Mouse (Mus musculus): ENCODE data around the gene Mttp. TPM values are rescaled to one million over a fixed set of nuclear protein-coding genes. Genes with fewer than 3 reads are reported as not detected.
A peak's percentile ranks its signal among the peaks of the same experiment; 100 is the strongest.
"Not testable (repeated sequence)": the region's sequence is repeated elsewhere in the genome, so short reads cannot be mapped to it uniquely, and the experiment has no call there.

The Mttp gene
- polyA plus RNA-seq, 1 experiment from 2014 or later = 8.3 TPM

DNA sequence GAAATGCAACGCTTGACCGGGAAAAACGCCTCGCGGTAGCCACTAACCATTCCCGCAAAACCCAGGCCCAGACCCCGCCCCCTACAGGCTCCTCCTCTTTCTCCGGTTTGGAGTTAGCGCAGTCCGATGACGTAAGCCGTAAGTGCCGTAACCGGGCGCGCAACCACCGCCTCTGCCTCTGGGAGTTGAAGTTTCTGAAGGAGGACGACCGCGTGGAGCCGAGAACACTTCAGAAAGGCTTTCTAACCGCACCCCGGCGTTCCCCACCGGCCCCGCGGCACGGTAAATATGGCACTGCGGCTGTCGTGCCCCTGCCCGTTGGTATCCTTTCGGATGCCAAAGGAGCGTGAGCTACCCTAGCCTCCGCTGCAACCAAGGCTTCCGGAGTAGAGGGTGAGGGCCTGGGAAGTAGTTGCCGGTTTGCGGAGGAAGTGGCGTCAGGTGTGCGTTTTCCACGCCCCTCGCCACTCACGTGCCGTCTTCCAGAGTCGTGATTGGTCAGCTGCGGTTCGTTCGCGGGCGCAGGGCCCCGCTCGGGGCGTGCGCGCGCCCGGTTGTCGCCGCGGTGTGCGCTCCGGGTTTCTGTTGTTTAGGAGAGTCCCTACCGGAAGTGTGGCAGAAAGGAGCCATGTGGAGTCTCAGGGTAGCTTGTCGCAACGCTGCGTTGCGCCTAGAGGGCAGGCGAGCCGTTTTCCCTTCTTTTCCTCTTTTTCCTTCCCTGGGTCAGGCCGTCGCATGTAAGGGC lies 1.3 kb downstream of the Mttp start, which contains the start of gene Trmt10a:
Gene Trmt10a, plus strand, starts transcription at position 134 of the 745 bp plus-strand sequence.
- ATAC-seq (replicated peaks; ENCODE audit: insufficient number of reproducible peaks, low FRiP score, low TSS enrichment, low read depth) = peak; percentile 98
- H3K36me3 ChIP-seq (replicated peaks; ENCODE audit: control insufficient read depth, insufficient read depth, low read depth, low read length) = no peaks in the 10 kb centered on the region
- H3K4me2 ChIP-seq (ENCODE audit: low read depth, low read length) = peak within 1 kb of the TSS; percentile 66
- peak; percentile 98 for DNase-seq (ENCODE audit: low spot score)
- H3K4me1 ChIP-seq (ENCODE audit: control insufficient read depth, insufficient read depth, low read length) = no peaks in the 10 kb centered on the region
- H3K27me3 ChIP-seq (ENCODE audit: control insufficient read depth, insufficient read depth, low read length) = no peaks in the 10 kb centered on the region
- no peaks in the 10 kb centered on the region for H3K9me3 ChIP-seq (replicated peaks; ENCODE audit: control insufficient read depth, low read length)
- under 1% methylated on average over 70 of the region's 70 CpGs for WGBS
- H3K4me3 ChIP-seq (ENCODE audit: low read depth, low read length) = peak within 1 kb of the TSS; percentile 65
- H3K9ac ChIP-seq (replicated peaks; ENCODE audit: low read length) = peak within 1 kb of the TSS; percentile 88
- H3K27ac ChIP-seq (replicated peaks; ENCODE audit: low read depth, low read length) = peak within 1 kb of the TSS; percentile 97

DNA sequence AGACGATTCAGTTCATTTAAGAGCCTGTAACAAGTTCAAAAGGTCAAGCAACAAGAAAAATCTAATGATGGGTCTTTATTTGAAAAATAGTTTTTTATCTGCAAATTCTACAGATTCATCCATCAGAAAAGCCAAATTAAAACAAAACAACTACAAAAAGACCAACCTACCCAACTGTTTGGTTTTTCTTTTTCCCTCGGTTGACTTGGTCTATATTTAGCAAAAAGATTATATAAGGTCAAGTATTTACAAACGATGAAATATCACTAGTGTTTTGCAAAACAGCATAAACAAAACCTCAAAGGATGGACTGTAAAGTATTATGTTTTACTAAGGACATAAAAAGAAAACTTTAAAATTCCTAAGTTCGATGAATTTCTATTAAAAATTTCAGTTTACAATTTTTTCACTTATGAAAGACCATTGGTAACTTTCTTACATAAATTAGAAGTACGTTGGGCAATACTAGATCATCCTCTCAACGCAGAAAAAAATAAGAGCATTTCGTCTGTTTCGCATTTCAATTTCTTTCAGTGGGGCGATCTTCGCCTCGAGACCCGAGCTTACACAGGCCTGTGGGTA lies 1.9 kb downstream of the Mttp start:
- Histone ChIP-seq H3K4me3 (ENCODE audit: low read depth, low read length) (peak overlapping the region; percentile 65), H3K27me3 (ENCODE audit: control insufficient read depth, insufficient read depth, low read length) (no peaks in the 10 kb centered on the region), H3K4me1 (ENCODE audit: control insufficient read depth, insufficient read depth, low read length) (no peaks in the 10 kb centered on the region), H3K27ac (replicated peaks; ENCODE audit: low read depth, low read length) (peak overlapping the region; percentile 97; the same call in 1 of the 2 replicates), H3K4me2 (ENCODE audit: low read depth, low read length) (peak overlapping the region; percentile 11; the same call in 1 of the 2 replicates), H3K9ac (replicated peaks; ENCODE audit: low read length) (peak overlapping the region; percentile 88), H3K36me3 (replicated peaks; ENCODE audit: control insufficient read depth, insufficient read depth, low read depth, low read length) (no peaks in the 10 kb centered on the region), H3K9me3 (replicated peaks; ENCODE audit: control insufficient read depth, low read length) (no peaks in the 10 kb centered on the region)
- DNase-seq (ENCODE audit: low spot score) = no peak
- no peak for ATAC-seq (replicated peaks; ENCODE audit: insufficient number of reproducible peaks, low FRiP score, low TSS enrichment, low read depth)
- WGBS = 6% methylated on average over 12 of the region's 12 CpGs

GRCm38 (mm10) chr3:138142052-138142732 lies 2.6 kb downstream of the Mttp start:
- no peak for ATAC-seq (replicated peaks; ENCODE audit: insufficient number of reproducible peaks, low FRiP score, low TSS enrichment, low read depth)
- no peaks in the 10 kb centered on the region for H3K27me3 ChIP-seq (ENCODE audit: control insufficient read depth, insufficient read depth, low read length)
- H3K36me3 ChIP-seq (replicated peaks; ENCODE audit: control insufficient read depth, insufficient read depth, low read depth, low read length) = no peaks in the 10 kb centered on the region
- peak; percentile 40 for DNase-seq (ENCODE audit: low spot score)
- H3K9me3 ChIP-seq (replicated peaks; ENCODE audit: control insufficient read depth, low read length) = no peaks in the 10 kb centered on the region
- no peak overlapping the region; the same call in 1 of the 2 replicates for H3K4me3 ChIP-seq (ENCODE audit: low read depth, low read length)
- H3K4me2 ChIP-seq (ENCODE audit: low read depth, low read length) = peak overlapping the region; percentile 13
- WGBS = 44% methylated on average over 4 of the region's 4 CpGs
- no peak overlapping the region for H3K27ac ChIP-seq (replicated peaks; ENCODE audit: low read depth, low read length)
- no peak overlapping the region for H3K9ac ChIP-seq (replicated peaks; ENCODE audit: low read length)
- H3K4me1 ChIP-seq (ENCODE audit: control insufficient read depth, insufficient read depth, low read length) = no peaks in the 10 kb centered on the region

DNA sequence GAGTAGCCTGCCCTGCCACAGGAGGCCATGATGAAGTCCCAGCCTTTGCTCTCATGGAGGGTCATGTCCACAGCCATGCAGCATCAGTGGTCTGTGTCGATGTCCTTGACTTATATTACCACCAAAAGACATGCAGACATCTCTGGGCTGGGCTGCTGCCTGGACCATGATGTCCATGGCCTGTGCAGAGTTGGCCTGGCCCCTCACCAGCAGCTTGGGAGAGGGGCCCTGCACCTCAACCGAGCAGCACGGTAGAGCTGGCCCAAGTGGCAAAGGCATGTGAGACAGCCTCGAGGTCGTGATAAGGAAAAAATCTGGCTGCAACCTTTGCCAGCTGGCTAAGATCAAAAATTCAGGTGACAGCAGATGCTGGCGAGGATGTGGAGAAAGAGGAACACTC lies 5.1 kb downstream of the Mttp start:
- Histone ChIP-seq H3K4me3 (ENCODE audit: low read depth, low read length) (no peak overlapping the region), H3K4me2 (ENCODE audit: low read depth, low read length) (no peak overlapping the region), H3K9ac (replicated peaks; ENCODE audit: low read length) (no peak overlapping the region), H3K27me3 (ENCODE audit: control insufficient read depth, insufficient read depth, low read length) (no peaks in the 10 kb centered on the region), H3K9me3 (replicated peaks; ENCODE audit: control insufficient read depth, low read length) (no peaks in the 10 kb centered on the region), H3K27ac (replicated peaks; ENCODE audit: low read depth, low read length) (no peak overlapping the region), H3K36me3 (replicated peaks; ENCODE audit: control insufficient read depth, insufficient read depth, low read depth, low read length) (no peaks in the 10 kb centered on the region), H3K4me1 (ENCODE audit: control insufficient read depth, insufficient read depth, low read length) (no peaks in the 10 kb centered on the region)
- WGBS = 94% methylated on average over 6 of the region's 6 CpGs
- DNase-seq (ENCODE audit: low spot score) (no peak), ATAC-seq (replicated peaks; ENCODE audit: insufficient number of reproducible peaks, low FRiP score, low TSS enrichment, low read depth) (no peak)

GRCm38 (mm10) chr3:138138146-138138545 lies 6.6 kb downstream of the Mttp start:
- H3K36me3 ChIP-seq (replicated peaks; ENCODE audit: control insufficient read depth, insufficient read depth, low read depth, low read length); H3K27ac ChIP-seq (replicated peaks; ENCODE audit: low read depth, low read length); H3K4me2 ChIP-seq (ENCODE audit: low read depth, low read length); H3K4me1 ChIP-seq (ENCODE audit: control insufficient read depth, insufficient read depth, low read length); H3K27me3 ChIP-seq (ENCODE audit: control insufficient read depth, insufficient read depth, low read length); H3K4me3 ChIP-seq (ENCODE audit: low read depth, low read length); H3K9me3 ChIP-seq (replicated peaks; ENCODE audit: control insufficient read depth, low read length); ATAC-seq (replicated peaks; ENCODE audit: insufficient number of reproducible peaks, low FRiP score, low TSS enrichment, low read depth); DNase-seq (ENCODE audit: low spot score); H3K9ac ChIP-seq (replicated peaks; ENCODE audit: low read length): not testable (repeated sequence)
- 95% methylated on average over 13 of the region's 13 CpGs for WGBS

DNA sequence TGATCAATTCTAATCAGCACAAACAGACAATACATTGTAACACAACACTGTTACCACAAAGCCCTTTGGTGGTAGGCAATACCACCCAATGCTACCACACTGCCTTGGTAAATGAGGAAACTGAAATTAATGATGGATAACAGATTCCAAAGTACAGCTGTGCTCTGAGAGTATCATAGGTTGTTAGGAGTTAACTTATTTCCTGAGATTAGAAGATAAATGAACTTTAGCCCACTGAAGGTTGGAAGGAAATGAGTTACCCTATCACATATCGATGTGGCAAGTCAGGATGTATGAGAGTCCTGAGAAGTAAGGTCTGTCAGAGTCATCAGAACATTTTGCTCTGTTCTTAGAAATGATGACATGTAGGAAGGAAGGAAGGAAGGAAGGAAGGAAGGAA lies 10.2 kb downstream of the Mttp start:
- DNase-seq (ENCODE audit: low spot score) = no peak
- no peak overlapping the region for H3K4me3 ChIP-seq (ENCODE audit: low read depth, low read length)
- H3K27me3 ChIP-seq (ENCODE audit: control insufficient read depth, insufficient read depth, low read length) = no peaks in the 10 kb centered on the region
- H3K9ac ChIP-seq (replicated peaks; ENCODE audit: low read length) = no peak overlapping the region
- no peaks in the 10 kb centered on the region for H3K36me3 ChIP-seq (replicated peaks; ENCODE audit: control insufficient read depth, insufficient read depth, low read depth, low read length)
- H3K4me1 ChIP-seq (ENCODE audit: control insufficient read depth, insufficient read depth, low read length) = no peaks in the 10 kb centered on the region
- ATAC-seq (replicated peaks; ENCODE audit: insufficient number of reproducible peaks, low FRiP score, low TSS enrichment, low read depth) = no peak
- no peak overlapping the region for H3K27ac ChIP-seq (replicated peaks; ENCODE audit: low read depth, low read length)
- WGBS = 85% methylated on average over 1 of the region's 1 CpGs
- no peak overlapping the region for H3K4me2 ChIP-seq (ENCODE audit: low read depth, low read length)
- no peaks in the 10 kb centered on the region for H3K9me3 ChIP-seq (replicated peaks; ENCODE audit: control insufficient read depth, low read length)

GRCm38 (mm10) chr3:138133916-138134315 lies 10.9 kb downstream of the Mttp start:
- H3K27me3 ChIP-seq (ENCODE audit: control insufficient read depth, insufficient read depth, low read length) = no peaks in the 10 kb centered on the region
- H3K4me1 ChIP-seq (ENCODE audit: control insufficient read depth, insufficient read depth, low read length) = no peaks in the 10 kb centered on the region
- 87% methylated on average over 11 of the region's 11 CpGs for WGBS
- H3K4me2 ChIP-seq (ENCODE audit: low read depth, low read length) = no peak overlapping the region
- no peaks in the 10 kb centered on the region for H3K36me3 ChIP-seq (replicated peaks; ENCODE audit: control insufficient read depth, insufficient read depth, low read depth, low read length)
- ATAC-seq (replicated peaks; ENCODE audit: insufficient number of reproducible peaks, low FRiP score, low TSS enrichment, low read depth) = no peak
- no peak overlapping the region for H3K9ac ChIP-seq (replicated peaks; ENCODE audit: low read length)
- no peak overlapping the region for H3K4me3 ChIP-seq (ENCODE audit: low read depth, low read length)
- no peak overlapping the region for H3K27ac ChIP-seq (replicated peaks; ENCODE audit: low read depth, low read length)
- DNase-seq (ENCODE audit: low spot score) = no peak
- no peaks in the 10 kb centered on the region for H3K9me3 ChIP-seq (replicated peaks; ENCODE audit: control insufficient read depth, low read length)

DNA sequence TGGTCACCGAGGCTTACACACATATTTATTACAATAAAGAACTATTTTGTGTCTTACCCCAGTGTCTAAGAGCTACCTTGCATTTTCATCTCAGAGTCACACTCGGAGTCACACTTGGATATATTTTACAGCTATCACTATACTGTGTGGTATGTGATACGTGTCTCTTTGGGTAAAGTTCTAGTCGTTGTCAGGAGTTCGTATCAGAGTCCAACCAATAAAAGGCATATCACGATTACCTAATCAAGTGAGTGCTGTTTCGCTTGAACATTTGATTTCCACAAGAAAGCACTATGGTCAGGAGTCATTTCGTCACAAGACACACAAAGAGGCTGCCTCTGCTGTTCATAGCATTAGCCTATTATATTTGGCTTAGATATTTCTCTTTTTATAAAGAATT lies 11.3 kb downstream of the Mttp start:
- no peaks in the 10 kb centered on the region for H3K9me3 ChIP-seq (replicated peaks; ENCODE audit: control insufficient read depth, low read length)
- no peak overlapping the region for H3K27ac ChIP-seq (replicated peaks; ENCODE audit: low read depth, low read length)
- DNase-seq (ENCODE audit: low spot score) (no peak), ATAC-seq (replicated peaks; ENCODE audit: insufficient number of reproducible peaks, low FRiP score, low TSS enrichment, low read depth) (no peak)
- no peaks in the 10 kb centered on the region for H3K36me3 ChIP-seq (replicated peaks; ENCODE audit: control insufficient read depth, insufficient read depth, low read depth, low read length)
- H3K9ac ChIP-seq (replicated peaks; ENCODE audit: low read length) = no peak overlapping the region
- no peaks in the 10 kb centered on the region for H3K27me3 ChIP-seq (ENCODE audit: control insufficient read depth, insufficient read depth, low read length)
- WGBS = 88% methylated on average over 8 of the region's 8 CpGs
- H3K4me1 ChIP-seq (ENCODE audit: control insufficient read depth, insufficient read depth, low read length) = no peaks in the 10 kb centered on the region
- H3K4me2 ChIP-seq (ENCODE audit: low read depth, low read length) = no peak overlapping the region
- H3K4me3 ChIP-seq (ENCODE audit: low read depth, low read length) = no peak overlapping the region
